Mouse (Mus musculus): Measurements from ENCODE around the gene Krtap4-1. TPM values are rescaled to one million over a fixed set of nuclear protein-coding genes. Genes with fewer than 3 reads are reported as not detected.
"Not testable (repeated sequence)": the region's sequence is repeated elsewhere in the genome, so short reads cannot be mapped to it uniquely, and the experiment has no call there.

The Krtap4-1 gene
- total RNA-seq (2021): not detected
- long read RNA-seq, experiment 1: 0 reads
- long read RNA-seq, experiment 2: 0 reads

- H3K4me3 ChIP-seq: no peak within 1 kb of the TSS
- no peak for DNase-seq (ENCODE audit: low spot score in 2 of 2)
- no peak for TF ChIP-seq CTCF (conservative IDR thresholded peaks at IDR 0.05)
- no peak within 1 kb of the TSS for H3K27ac ChIP-seq
These were observed at the start of gene Krtap4-1 for GRCm38 (mm10) chr11:99628138-99628537. Gene Krtap4-1, minus strand, starts transcription at chr11:99628238.

DNA sequence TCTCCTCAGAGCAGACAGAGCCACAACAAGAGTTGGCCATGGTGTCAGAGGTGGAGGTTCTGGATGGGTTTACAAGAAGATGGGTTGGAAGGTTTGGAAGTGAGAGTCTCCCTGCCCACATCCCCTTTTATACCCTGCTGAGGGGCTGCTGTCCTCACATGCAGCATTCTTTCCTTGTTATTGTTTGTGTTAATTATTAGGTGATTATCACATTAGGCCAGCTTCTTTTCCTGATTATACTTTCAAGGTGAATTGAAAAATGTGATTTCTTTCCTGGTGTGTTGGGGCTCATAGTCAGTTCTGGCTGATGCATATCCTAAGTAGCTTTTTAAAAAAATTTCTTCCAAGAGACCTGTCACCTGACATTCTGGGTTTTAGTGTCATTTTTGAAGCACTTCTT lies 37.8 kb upstream of the Krtap4-1 start, which contains the start of gene Krtap4-6:
Gene Krtap4-6, minus strand, starts transcription at position 101 of the 400 bp plus-strand sequence.
- no peak for DNase-seq (ENCODE audit: low spot score in 2 of 2)
- Histone ChIP-seq H3K4me3 (no peak within 1 kb of the TSS), H3K27ac (no peak within 1 kb of the TSS)
- no peak for TF ChIP-seq CTCF (conservative IDR thresholded peaks at IDR 0.05)

GRCm38 (mm10) chr11:99662802-99663201 lies 34.8 kb upstream of the Krtap4-1 start:
- no peak overlapping the region for H3K4me3 ChIP-seq
- no peak overlapping the region for H3K27ac ChIP-seq
- TF ChIP-seq CTCF (conservative IDR thresholded peaks at IDR 0.05): no peak
- no peak for DNase-seq (ENCODE audit: low spot score in 2 of 2)

DNA sequence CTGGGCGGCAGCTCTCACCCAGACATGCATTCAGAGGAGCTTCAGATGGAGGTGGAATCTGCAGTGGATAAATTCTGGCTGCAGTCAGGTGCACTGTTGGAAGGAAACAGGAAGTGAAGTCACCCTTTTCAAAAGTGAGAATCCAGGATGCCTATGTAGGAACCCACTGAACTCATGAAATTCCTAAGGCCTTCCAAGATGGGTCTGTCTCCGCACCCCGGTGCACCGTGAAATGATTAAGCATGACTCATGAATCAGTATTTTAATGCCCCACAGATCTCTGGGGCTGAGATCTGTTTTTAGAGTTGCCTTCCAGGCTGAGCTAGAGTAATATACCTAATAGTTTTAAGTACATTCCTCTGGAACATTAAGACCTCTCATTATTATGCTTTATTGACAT lies 31.2 kb upstream of the Krtap4-1 start:
- no peak for TF ChIP-seq CTCF (conservative IDR thresholded peaks at IDR 0.05)
- Histone ChIP-seq H3K4me3 (no peak overlapping the region), H3K27ac (no peak overlapping the region)
- DNase-seq (ENCODE audit: low spot score in 2 of 2): no peak

GRCm38 (mm10) chr11:99658467-99659010 lies 30.5 kb upstream of the Krtap4-1 start, which contains the start of gene Gm11563:
Gene Gm11563, minus strand, starts transcription at chr11:99658960.
- H3K4me3 ChIP-seq; DNase-seq (ENCODE audit: low spot score in 2 of 2); H3K27ac ChIP-seq: not testable (repeated sequence)

DNA sequence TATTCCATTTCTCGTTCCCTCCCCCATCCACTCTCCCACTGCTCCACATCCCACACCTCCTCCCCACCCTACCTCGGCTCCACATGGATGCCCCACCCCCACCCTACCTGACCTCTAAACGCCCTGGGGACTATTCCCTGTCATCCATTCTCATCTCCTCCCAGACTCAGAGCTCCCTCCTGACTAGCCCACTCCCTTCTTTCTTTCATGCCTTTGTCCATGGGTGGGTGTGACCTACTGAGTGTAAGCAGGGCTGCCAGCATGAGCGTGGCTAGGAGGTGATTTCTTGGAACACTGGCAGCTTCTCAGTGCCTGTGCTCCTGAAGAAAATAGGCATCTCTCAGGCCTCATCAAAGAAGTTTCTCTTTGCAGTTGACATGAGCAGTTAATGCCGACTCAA lies 29.0 kb upstream of the Krtap4-1 start:
- no peak for TF ChIP-seq CTCF (conservative IDR thresholded peaks at IDR 0.05)
- H3K27ac ChIP-seq: no peak overlapping the region
- no peak overlapping the region for H3K4me3 ChIP-seq
- no peak for DNase-seq (ENCODE audit: low spot score in 2 of 2)

GRCm38 (mm10) chr11:99650136-99650535 lies 22.1 kb upstream of the Krtap4-1 start, which contains the start of gene Gm11555:
Gene Gm11555, minus strand, starts transcription at chr11:99650236.
- Histone ChIP-seq H3K27ac (no peak within 1 kb of the TSS), H3K4me3 (no peak within 1 kb of the TSS)
- TF ChIP-seq CTCF (conservative IDR thresholded peaks at IDR 0.05): no peak
- no peak for DNase-seq (ENCODE audit: low spot score in 2 of 2)

GRCm38 (mm10) chr11:99646444-99646843 lies 18.4 kb upstream of the Krtap4-1 start:
- DNase-seq (ENCODE audit: low spot score in 2 of 2): peak in 1 of 2 experiments; percentile 13
- no peak overlapping the region for H3K27ac ChIP-seq
- H3K4me3 ChIP-seq: no peak overlapping the region
- no peak for TF ChIP-seq CTCF (conservative IDR thresholded peaks at IDR 0.05)

DNA sequence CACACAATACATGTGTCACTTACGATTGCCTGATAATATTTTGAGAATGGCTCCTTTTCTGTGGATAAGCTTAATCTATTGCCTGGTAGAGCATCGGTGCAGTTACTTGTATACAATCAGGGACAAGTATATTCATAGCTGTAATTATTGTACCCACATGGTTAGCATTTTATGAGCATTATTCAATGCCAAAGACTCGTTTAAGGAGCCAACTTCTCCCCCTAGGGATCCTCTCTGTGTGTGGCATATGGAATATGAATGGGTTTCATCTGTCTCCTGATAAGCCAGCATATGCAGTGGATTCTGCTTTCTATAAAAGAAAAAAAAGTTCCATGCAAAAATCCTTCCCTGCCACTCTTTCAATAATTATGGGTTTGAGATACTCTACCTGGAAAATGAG lies 16.3 kb upstream of the Krtap4-1 start:
- DNase-seq (ENCODE audit: low spot score in 2 of 2): peak in 1 of 2 experiments; percentile 32
- Histone ChIP-seq H3K27ac (no peak overlapping the region), H3K4me3 (no peak overlapping the region)
- TF ChIP-seq CTCF (conservative IDR thresholded peaks at IDR 0.05): 0 out of 2 replicates have a peak, but pooled peaks have one; percentile 22

- H3K4me3 ChIP-seq; H3K27ac ChIP-seq; DNase-seq (ENCODE audit: low spot score in 2 of 2): not testable (repeated sequence)
These were observed 15.6 kb upstream of the Krtap4-1 start, which contains the start of gene Krtap4-7 for GRCm38 (mm10) chr11:99643635-99644139. Gene Krtap4-7, minus strand, starts transcription at chr11:99644089.

- Histone ChIP-seq H3K27ac (no peak overlapping the region), H3K4me3 (no peak overlapping the region)
- no peak for DNase-seq (ENCODE audit: low spot score in 2 of 2)
- TF ChIP-seq CTCF (conservative IDR thresholded peaks at IDR 0.05): no peak
These were observed 12.9 kb upstream of the Krtap4-1 start for GRCm38 (mm10) chr11:99640926-99641325.

GRCm38 (mm10) chr11:99637086-99637485 lies 9.0 kb upstream of the Krtap4-1 start:
- no peak for TF ChIP-seq CTCF (conservative IDR thresholded peaks at IDR 0.05)
- H3K27ac ChIP-seq: no peak overlapping the region
- DNase-seq (ENCODE audit: low spot score in 2 of 2): no peak
- no peak overlapping the region for H3K4me3 ChIP-seq

- H3K4me3 ChIP-seq: no peak within 1 kb of the TSS
- no peak for TF ChIP-seq CTCF (conservative IDR thresholded peaks at IDR 0.05)
- no peak within 1 kb of the TSS for H3K27ac ChIP-seq
- no peak for DNase-seq (ENCODE audit: low spot score in 2 of 2)
These were observed 6.7 kb upstream of the Krtap4-1 start, which contains the start of gene Krtap4-2 for GRCm38 (mm10) chr11:99634653-99635134. Gene Krtap4-2, minus strand, starts transcription at chr11:99635084.

- DNase-seq (ENCODE audit: low spot score in 2 of 2): no peak
- no peak overlapping the region for H3K27ac ChIP-seq
- no peak overlapping the region for H3K4me3 ChIP-seq
- TF ChIP-seq CTCF (conservative IDR thresholded peaks at IDR 0.05): no peak
These were observed 5.3 kb upstream of the Krtap4-1 start for GRCm38 (mm10) chr11:99633293-99633692.

Measured in layer of hippocampus, adult 2 months (tissue).